In genomic region chr2:144550529-144550928, GRCm38 (mm10) we compare ENCODE assay signal across 8 mouse cellular contexts. TPM values are rescaled to one million over a fixed set of nuclear protein-coding genes. Genes with fewer than 3 reads are reported as not detected.
DNase-seq lines count a peak whose midpoint lies in the region; ATAC-seq lines count a peak whose summit lies in the region.

Gene Rbbp9, minus strand, starts transcription at chr2:144550869.

- H3K4me1 ChIP-seq in heart, embryonic 13.5 days: peaks cover 9% of the 10 kb centered on the region
- peaks cover 23% of the 10 kb centered on the region for H3K4me1 ChIP-seq in kidney, embryonic 16.5 days (ENCODE audit: insufficient read depth, low read length)
- peaks cover 5% of the 10 kb centered on the region for H3K4me1 ChIP-seq in limb, embryonic 15.5 days
- H3K4me1 ChIP-seq in midbrain, embryonic 16.5 days (ENCODE audit: control insufficient read depth, insufficient read depth, low read length): peaks cover 15% of the 10 kb centered on the region

- no peaks in the 10 kb centered on the region for H3K9me3 ChIP-seq in heart, embryonic 13.5 days
- no peaks in the 10 kb centered on the region for H3K9me3 ChIP-seq in kidney, embryonic 16.5 days (ENCODE audit: low read length)
- H3K9me3 ChIP-seq in limb, embryonic 15.5 days: no peaks in the 10 kb centered on the region
- no peaks in the 10 kb centered on the region for H3K9me3 ChIP-seq in midbrain, embryonic 16.5 days (replicated peaks; ENCODE audit: control insufficient read depth, low read length, poor library complexity, severe bottlenecking)

- H3K36me3 ChIP-seq in heart, embryonic 13.5 days: peaks cover 14% of the 10 kb centered on the region
- peaks cover 19% of the 10 kb centered on the region; the same call in 1 of the 2 replicates for H3K36me3 ChIP-seq in kidney, embryonic 16.5 days (ENCODE audit: insufficient read depth, low read length)
- peaks cover 13% of the 10 kb centered on the region for H3K36me3 ChIP-seq in limb, embryonic 15.5 days
- H3K36me3 ChIP-seq in midbrain, embryonic 16.5 days (ENCODE audit: control insufficient read depth, insufficient read depth, low read length): no peaks in the 10 kb centered on the region; the same call in 1 of the 2 replicates

- DNase-seq in CD4-positive, CD25-positive, alpha-beta regulatory T cell, adult 2 months (ENCODE audit: low read depth, low spot score): peak; percentile 71
- peak; percentile 63 for DNase-seq in brain, embryonic 18.5 days (ENCODE audit: low read depth, low spot score)
- peak; percentile 21 to 67 for DNase-seq in spleen, postnatal 4 days (ENCODE audit: low spot score in 2 of 2)

- no peaks in the 10 kb centered on the region for H3K27me3 ChIP-seq in heart, embryonic 13.5 days (replicated peaks)
- no peaks in the 10 kb centered on the region for H3K27me3 ChIP-seq in kidney, embryonic 16.5 days (ENCODE audit: insufficient read depth, low read length)
- no peaks in the 10 kb centered on the region for H3K27me3 ChIP-seq in limb, embryonic 15.5 days
- no peaks in the 10 kb centered on the region for H3K27me3 ChIP-seq in midbrain, embryonic 16.5 days (ENCODE audit: control insufficient read depth, insufficient read depth, low read depth, low read length)

- H3K4me3 ChIP-seq in heart, embryonic 13.5 days: peak within 1 kb of the TSS; percentile 71
- peak within 1 kb of the TSS; percentile 92 for H3K4me3 ChIP-seq in kidney, embryonic 16.5 days (ENCODE audit: low read length)
- peak within 1 kb of the TSS; percentile 70 for H3K4me3 ChIP-seq in limb, embryonic 15.5 days
- H3K4me3 ChIP-seq in midbrain, embryonic 16.5 days (ENCODE audit: low read depth, low read length): peak within 1 kb of the TSS; percentile 62

- peak within 1 kb of the TSS; percentile 89 for H3K9ac ChIP-seq in heart, embryonic 13.5 days
- peak within 1 kb of the TSS; percentile 92 for H3K9ac ChIP-seq in kidney, embryonic 16.5 days (replicated peaks; ENCODE audit: low read length)
- peak within 1 kb of the TSS; percentile 70 for H3K9ac ChIP-seq in limb, embryonic 15.5 days
- H3K9ac ChIP-seq in midbrain, embryonic 16.5 days (ENCODE audit: low read depth, low read length): peak within 1 kb of the TSS; percentile 77

- under 1% methylated on average over 17 of the region's 17 CpGs for WGBS in heart, embryonic 13.5 days
- WGBS in kidney, embryonic 16.5 days: under 1% methylated on average over 17 of the region's 17 CpGs
- under 1% methylated on average over 17 of the region's 17 CpGs for WGBS in limb, embryonic 15.5 days
- 0% methylated on average over 17 of the region's 17 CpGs for WGBS in midbrain, embryonic 16.5 days

- peak; percentile 53; the same call in 1 of the 2 replicates for ATAC-seq in erythroid progenitor cell, adult 5-6 weeks (replicated peaks; ENCODE audit: low FRiP score, poor library complexity, severe bottlenecking)
- ATAC-seq in heart, embryonic 13.5 days (ENCODE audit: extremely low read depth, insufficient number of reproducible peaks, low FRiP score, low TSS enrichment): peak; percentile 67
- ATAC-seq in kidney, embryonic 16.5 days (ENCODE audit: low FRiP score, low TSS enrichment): peak; percentile 95
- ATAC-seq in limb, embryonic 15.5 days (ENCODE audit: insufficient number of reproducible peaks, low FRiP score, low TSS enrichment, low read depth): peak; percentile 93
- peak; percentile 97 for ATAC-seq in midbrain, embryonic 16.5 days

- H3K4me2 ChIP-seq in heart, embryonic 13.5 days: peak within 1 kb of the TSS; percentile 74
- peak within 1 kb of the TSS; percentile 53 for H3K4me2 ChIP-seq in kidney, embryonic 16.5 days (replicated peaks; ENCODE audit: low read depth, low read length)
- H3K4me2 ChIP-seq in limb, embryonic 15.5 days: peak within 1 kb of the TSS; percentile 46
- H3K4me2 ChIP-seq in midbrain, embryonic 16.5 days (ENCODE audit: low read length): peak within 1 kb of the TSS; percentile 68

- H3K27ac ChIP-seq in heart, embryonic 13.5 days (replicated peaks): peak within 1 kb of the TSS; percentile 69
- H3K27ac ChIP-seq in kidney, embryonic 16.5 days (ENCODE audit: low read length): peak within 1 kb of the TSS; percentile 91
- peak within 1 kb of the TSS; percentile 94 for H3K27ac ChIP-seq in limb, embryonic 15.5 days
- H3K27ac ChIP-seq in midbrain, embryonic 16.5 days (ENCODE audit: low read length): peak within 1 kb of the TSS; percentile 83

RNA-seq across cellular contexts. Expression of gene Rbbp9, which starts in this region (rescaled TPM):
- 1.7 and 5.0 TPM in 2 replicates for total RNA-seq in erythroid progenitor cell, adult 5-6 weeks (2015; ENCODE audit: low replicate concordance)
- total RNA-seq in erythroid progenitor cell, adult 5-6 weeks (2017; ENCODE audit: low replicate concordance): 0.38 and 2.1 TPM in 2 replicates
- 34.2 and 37.0 TPM in 2 replicates for polyA plus RNA-seq in heart, embryonic 13.5 days (2015; fragmentation: Nextera tagmentation; extraction: Ambion mirVana)
- polyA plus RNA-seq in kidney, embryonic 16.5 days (2015; fragmentation: Nextera tagmentation; extraction: Ambion mirVana): 95.7 and 99.2 TPM in 2 replicates
- 57.8 and 61.2 TPM in 2 replicates for polyA plus RNA-seq in limb, embryonic 15.5 days (2015; fragmentation: Nextera tagmentation; extraction: Ambion mirVana)
- polyA plus RNA-seq in midbrain, embryonic 16.5 days (2015; fragmentation: Nextera tagmentation; extraction: Ambion mirVana): 57.7 and 59.0 TPM in 2 replicates

Comparison
In these comparisons a context has a peak if more than half of its experiments do, and no peak if none do; other contexts are left out.
1. Peak in every context shown above with its lines: DNase-seq, ATAC-seq, H3K4me3 ChIP-seq and H3K27ac ChIP-seq.